Mouse (Mus musculus): ENCODE data around the gene 4430402I18Rik. TPM values are rescaled to one million over a fixed set of nuclear protein-coding genes. Genes with fewer than 3 reads are reported as not detected.
"Not testable (repeated sequence)": the region's sequence is repeated elsewhere in the genome, so short reads cannot be mapped to it uniquely, and the experiment has no call there.

The 4430402I18Rik gene
- 27.9 and 41.7 TPM in 2 replicates for polyA plus RNA-seq (2012; ENCODE audit: insufficient read depth, insufficient read length, missing spikeins)

- Histone ChIP-seq H3K4me1 (ENCODE audit: control insufficient read depth, insufficient read depth, insufficient read length, low read length) (peaks cover 13% of the 10 kb centered on the region), H3K4me3 (ENCODE audit: insufficient read depth, low read depth, low read length) (no peak within 1 kb of the TSS), H3K27ac (replicated peaks; ENCODE audit: low read depth, low read length) (peak within 1 kb of the TSS; percentile 58)
Measured at GRCm38 (mm10) chr19:28967652-28968051, at the start of gene 4430402I18Rik. TSS of gene 4430402I18Rik (minus strand) at chr19:28967800.

- no peak overlapping the region for H3K27ac ChIP-seq (replicated peaks; ENCODE audit: low read depth, low read length)
- no peak overlapping the region for H3K4me3 ChIP-seq (ENCODE audit: insufficient read depth, low read depth, low read length)
- H3K4me1 ChIP-seq (ENCODE audit: control insufficient read depth, insufficient read depth, insufficient read length, low read length): peaks cover 2% of the 10 kb centered on the region
Measured at GRCm38 (mm10) chr19:29016786-29017185, 49.2 kb upstream of the 4430402I18Rik start.

DNA sequence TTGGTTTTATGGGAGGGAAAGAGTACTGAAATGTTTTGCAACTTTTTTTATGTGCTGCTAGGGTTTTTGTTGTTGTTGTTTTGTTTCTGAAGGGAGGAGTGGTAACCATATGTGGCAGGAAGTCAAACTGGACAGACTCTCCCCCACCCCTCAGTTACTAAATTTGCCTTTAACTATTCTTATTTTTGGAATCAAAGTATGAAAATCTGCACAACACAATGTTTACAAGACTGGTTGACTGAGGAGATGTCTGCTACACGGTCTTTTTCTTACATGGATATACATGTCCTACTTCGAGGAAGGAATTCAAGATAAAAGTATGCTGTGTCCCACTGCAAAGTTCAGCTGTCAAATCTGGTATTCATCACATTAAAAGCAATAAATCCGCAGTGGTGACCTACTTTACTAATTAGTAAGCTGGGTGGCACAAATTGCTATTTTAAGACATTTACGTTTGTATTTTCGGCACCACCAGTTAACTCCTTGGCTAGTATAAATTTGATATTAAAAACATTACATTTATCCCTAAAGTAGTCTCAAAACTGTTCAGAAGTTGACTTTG lies 48.7 kb upstream of the 4430402I18Rik start:
- Histone ChIP-seq H3K4me3 (ENCODE audit: insufficient read depth, low read depth, low read length) (no peak overlapping the region), H3K27ac (replicated peaks; ENCODE audit: low read depth, low read length) (no peak overlapping the region), H3K4me1 (ENCODE audit: control insufficient read depth, insufficient read depth, insufficient read length, low read length) (peaks cover 2% of the 10 kb centered on the region)

DNA sequence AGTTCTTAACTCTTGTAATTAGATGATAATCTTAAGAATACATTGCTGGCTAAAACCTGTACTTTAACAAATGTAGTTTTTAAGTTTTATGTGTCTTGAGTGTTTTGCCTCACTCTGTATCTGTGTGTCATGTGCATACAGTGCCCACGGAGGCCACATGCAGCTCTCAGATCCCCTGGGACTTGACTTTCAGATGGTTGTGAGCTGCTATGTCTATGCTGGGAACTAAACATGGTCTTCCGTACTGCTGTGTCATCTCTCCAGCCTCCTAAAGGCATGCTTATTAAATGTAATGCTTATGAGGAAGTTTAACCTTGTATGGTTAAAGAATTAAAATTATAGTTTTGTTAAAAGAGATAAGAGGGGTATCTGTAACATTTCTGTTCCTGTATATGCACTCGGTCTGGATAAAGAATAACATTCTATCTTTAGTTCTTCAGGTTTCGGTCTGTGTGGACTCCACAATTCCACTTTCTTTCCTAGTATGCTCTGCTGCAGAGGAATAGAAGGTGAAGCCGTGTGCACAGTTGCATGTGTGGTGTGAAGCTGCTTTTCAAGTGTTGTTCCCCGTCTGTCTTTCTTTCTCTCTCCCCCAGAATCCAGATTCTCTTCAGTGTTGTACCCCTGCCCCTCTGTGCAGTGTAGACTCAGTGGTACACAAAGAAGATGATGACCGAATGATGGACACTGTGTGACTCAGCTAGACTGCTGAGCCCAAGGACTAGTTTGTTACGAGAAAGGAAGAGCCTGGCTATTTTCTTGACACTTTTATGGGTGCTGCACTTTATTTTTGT lies 48.0 kb upstream of the 4430402I18Rik start:
- Histone ChIP-seq H3K4me3 (ENCODE audit: insufficient read depth, low read depth, low read length) (no peak overlapping the region), H3K27ac (replicated peaks; ENCODE audit: low read depth, low read length) (no peak overlapping the region), H3K4me1 (ENCODE audit: control insufficient read depth, insufficient read depth, insufficient read length, low read length) (peaks cover 2% of the 10 kb centered on the region)

DNA sequence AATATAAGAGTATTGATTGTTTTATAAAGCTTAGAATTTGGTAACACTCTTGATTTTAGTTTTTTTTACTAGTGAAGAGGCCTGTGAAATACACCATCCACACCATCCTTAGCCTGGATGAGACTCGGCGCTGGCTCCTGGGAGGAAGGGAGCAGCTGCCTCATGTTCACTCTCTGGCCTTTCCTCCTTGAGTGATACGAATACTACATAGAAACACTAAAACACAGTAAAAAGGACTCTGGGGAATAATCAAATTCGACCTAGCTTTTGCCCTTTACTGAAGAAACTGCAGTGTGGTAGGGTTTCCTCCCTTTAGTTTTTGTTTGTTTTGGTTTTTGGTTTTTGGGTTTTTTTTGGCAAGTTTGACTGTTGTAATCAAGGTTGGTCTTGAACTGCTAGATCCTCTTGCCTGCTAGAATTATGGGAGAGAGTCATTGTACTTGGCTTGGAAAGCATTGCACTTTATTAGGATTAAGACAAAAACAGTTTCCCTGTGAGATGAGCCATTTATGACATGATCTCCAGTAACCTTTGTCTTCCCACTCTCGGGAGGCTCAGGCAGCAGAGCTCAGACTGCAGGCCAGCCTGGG lies 47.0 kb upstream of the 4430402I18Rik start:
- no peak overlapping the region for H3K4me3 ChIP-seq (ENCODE audit: insufficient read depth, low read depth, low read length)
- H3K27ac ChIP-seq (replicated peaks; ENCODE audit: low read depth, low read length): peak overlapping the region; percentile 17; the same call in 1 of the 2 replicates
- peaks cover 2% of the 10 kb centered on the region for H3K4me1 ChIP-seq (ENCODE audit: control insufficient read depth, insufficient read depth, insufficient read length, low read length)

- H3K4me3 ChIP-seq (ENCODE audit: insufficient read depth, low read depth, low read length): no peak overlapping the region
- no peak overlapping the region for H3K27ac ChIP-seq (replicated peaks; ENCODE audit: low read depth, low read length)
Measured at GRCm38 (mm10) chr19:29011355-29011990, 43.9 kb upstream of the 4430402I18Rik start.

DNA sequence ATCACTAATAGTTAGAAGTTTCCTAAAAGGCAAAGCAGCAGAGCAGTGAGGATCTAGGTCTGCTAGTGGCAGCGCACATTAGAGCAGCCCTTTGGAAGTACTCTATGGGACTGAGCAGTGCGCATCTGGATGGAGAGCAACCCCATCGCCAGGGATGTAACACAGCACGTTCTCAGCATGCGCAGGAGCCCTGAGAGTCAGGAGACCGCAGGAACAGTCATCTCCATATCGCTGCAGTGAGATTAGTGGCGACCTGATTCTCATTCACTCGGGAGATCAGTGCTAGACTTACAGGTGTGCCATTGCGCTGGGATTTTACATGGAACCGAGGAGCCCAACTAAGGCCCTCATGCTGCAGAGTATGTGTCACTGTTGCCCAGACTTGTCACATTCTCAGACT lies 41.4 kb upstream of the 4430402I18Rik start:
- Histone ChIP-seq H3K27ac (replicated peaks; ENCODE audit: low read depth, low read length) (no peak overlapping the region), H3K4me3 (ENCODE audit: insufficient read depth, low read depth, low read length) (no peak overlapping the region), H3K4me1 (ENCODE audit: control insufficient read depth, insufficient read depth, insufficient read length, low read length) (no peaks in the 10 kb centered on the region)

More at GRCm38 (mm10) chr19:29011355-29011990, 43.9 kb upstream of the 4430402I18Rik start:
- H3K4me1 ChIP-seq (ENCODE audit: control insufficient read depth, insufficient read depth, insufficient read length, low read length): peaks cover 2% of the 10 kb centered on the region

DNA sequence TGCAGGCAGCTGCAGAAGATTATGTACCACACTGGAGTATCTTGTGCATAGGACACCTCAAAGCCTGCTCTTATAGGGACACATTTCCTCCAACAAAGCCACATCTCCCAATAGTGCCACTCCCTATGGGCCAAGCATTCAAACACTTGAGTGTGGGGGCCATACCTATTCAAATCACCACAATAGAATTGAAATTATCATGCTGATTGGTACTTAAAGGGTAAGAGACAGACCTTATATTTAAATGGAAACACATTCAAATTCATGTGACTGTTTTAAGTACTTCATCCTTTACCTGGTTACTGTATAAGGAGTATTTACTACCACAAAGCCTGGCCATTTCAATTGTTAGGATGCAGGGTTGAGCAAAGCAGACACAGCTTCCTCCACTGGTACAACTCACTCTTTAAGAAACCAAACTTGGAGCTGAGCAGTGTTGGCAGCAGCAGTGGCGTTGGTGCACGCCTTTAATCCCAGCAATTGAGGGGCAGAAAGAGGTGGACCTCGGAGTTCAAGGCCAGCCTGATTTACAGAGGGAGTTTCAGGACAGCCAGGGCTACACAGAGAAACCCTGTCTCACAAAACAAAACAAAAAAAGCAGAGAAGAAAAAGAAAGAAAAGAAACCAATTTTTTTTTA lies 40.6 kb upstream of the 4430402I18Rik start:
- no peaks in the 10 kb centered on the region for H3K4me1 ChIP-seq (ENCODE audit: control insufficient read depth, insufficient read depth, insufficient read length, low read length)
- H3K27ac ChIP-seq (replicated peaks; ENCODE audit: low read depth, low read length): no peak overlapping the region
- no peak overlapping the region for H3K4me3 ChIP-seq (ENCODE audit: insufficient read depth, low read depth, low read length)

- not testable (repeated sequence) for H3K27ac ChIP-seq (replicated peaks; ENCODE audit: low read depth, low read length); H3K4me3 ChIP-seq (ENCODE audit: insufficient read depth, low read depth, low read length); H3K4me1 ChIP-seq (ENCODE audit: control insufficient read depth, insufficient read depth, insufficient read length, low read length)
Measured at GRCm38 (mm10) chr19:29000321-29000720, 32.7 kb upstream of the 4430402I18Rik start.

DNA sequence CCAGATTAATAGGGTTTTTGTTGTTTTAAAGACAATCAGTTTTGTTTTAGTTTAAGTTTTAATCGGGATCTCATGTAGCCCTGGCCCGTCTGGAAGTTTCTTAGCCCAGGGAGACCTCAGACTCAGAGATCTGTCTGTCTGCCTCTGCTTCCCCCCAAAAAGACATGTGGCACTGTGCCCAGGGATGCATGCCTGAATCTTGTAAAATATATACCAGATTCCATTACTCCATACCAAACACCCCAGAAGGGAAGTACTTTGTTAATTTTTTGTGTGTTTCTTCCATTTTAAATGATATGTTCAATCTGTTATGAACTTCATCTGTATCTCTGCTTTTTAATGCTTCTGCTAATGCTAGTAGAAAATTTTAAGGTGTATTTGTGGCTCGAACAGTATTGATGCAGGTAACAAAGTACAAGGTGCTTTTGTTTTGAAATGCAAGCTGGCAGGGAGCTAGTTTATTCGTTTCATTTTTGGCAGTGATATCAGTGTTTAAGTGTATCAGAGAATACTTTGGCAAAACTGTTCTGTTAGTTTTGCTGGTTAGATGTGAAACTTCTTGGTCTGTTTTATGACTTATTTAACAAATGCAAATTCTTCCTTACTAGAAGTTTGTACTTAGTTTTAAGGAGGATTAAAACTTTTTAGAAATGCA lies 30.5 kb upstream of the 4430402I18Rik start:
- H3K4me3 ChIP-seq (ENCODE audit: insufficient read depth, low read depth, low read length): no peak overlapping the region
- no peak overlapping the region for H3K27ac ChIP-seq (replicated peaks; ENCODE audit: low read depth, low read length)
- H3K4me1 ChIP-seq (ENCODE audit: control insufficient read depth, insufficient read depth, insufficient read length, low read length): no peaks in the 10 kb centered on the region

DNA sequence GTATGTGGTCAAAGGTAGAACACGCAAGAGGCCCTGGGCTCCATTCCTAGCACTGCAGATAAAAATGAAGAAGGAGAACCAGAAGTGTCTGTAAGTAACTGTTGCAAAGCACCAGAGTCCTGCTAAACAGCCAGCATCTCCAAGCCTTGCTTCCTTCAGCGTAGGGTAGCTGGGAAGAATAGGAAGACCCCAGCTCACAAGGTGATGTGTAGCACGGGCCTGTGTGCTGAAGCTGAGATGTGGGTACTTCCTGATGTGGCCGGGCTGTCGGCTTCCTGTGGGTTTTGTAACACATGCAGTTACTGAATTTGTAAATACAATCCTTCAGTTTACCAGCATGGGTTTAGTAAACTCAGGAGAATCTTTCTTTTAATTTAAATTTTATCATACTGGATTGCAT lies 27.8 kb upstream of the 4430402I18Rik start:
- Histone ChIP-seq H3K4me3 (ENCODE audit: insufficient read depth, low read depth, low read length) (no peak overlapping the region), H3K4me1 (ENCODE audit: control insufficient read depth, insufficient read depth, insufficient read length, low read length) (no peaks in the 10 kb centered on the region), H3K27ac (replicated peaks; ENCODE audit: low read depth, low read length) (no peak overlapping the region)

GRCm38 (mm10) chr19:28994870-28995269 lies 27.3 kb upstream of the 4430402I18Rik start:
- Histone ChIP-seq H3K4me1 (ENCODE audit: control insufficient read depth, insufficient read depth, insufficient read length, low read length) (no peaks in the 10 kb centered on the region), H3K27ac (replicated peaks; ENCODE audit: low read depth, low read length) (no peak overlapping the region), H3K4me3 (ENCODE audit: insufficient read depth, low read depth, low read length) (no peak overlapping the region)

DNA sequence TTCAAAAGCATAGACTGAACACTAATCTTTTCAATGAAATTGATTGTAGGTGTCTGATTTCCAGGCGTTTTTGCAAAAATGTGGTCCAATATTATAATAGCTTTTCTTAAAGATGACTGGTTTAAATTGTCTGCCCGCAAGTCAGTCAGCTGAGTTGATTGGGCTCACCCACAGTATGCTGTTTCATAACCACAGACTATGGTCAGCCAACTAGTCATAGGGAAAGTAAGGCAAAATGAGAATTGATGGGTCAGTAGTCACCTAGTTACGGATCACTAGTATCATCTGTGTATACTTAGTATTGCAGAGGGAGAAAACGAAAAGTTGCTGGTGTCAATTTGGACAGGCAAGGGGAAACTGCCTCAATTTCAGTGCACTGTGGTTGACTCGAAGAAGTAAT lies 23.8 kb upstream of the 4430402I18Rik start:
- Histone ChIP-seq H3K4me3 (ENCODE audit: insufficient read depth, low read depth, low read length) (peak overlapping the region; percentile 90), H3K27ac (replicated peaks; ENCODE audit: low read depth, low read length) (peak overlapping the region; percentile 76; the same call in 1 of the 2 replicates), H3K4me1 (ENCODE audit: control insufficient read depth, insufficient read depth, insufficient read length, low read length) (no peaks in the 10 kb centered on the region)

- Histone ChIP-seq H3K27ac (replicated peaks; ENCODE audit: low read depth, low read length) (peak overlapping the region; percentile 76), H3K4me1 (ENCODE audit: control insufficient read depth, insufficient read depth, insufficient read length, low read length) (no peaks in the 10 kb centered on the region), H3K4me3 (ENCODE audit: insufficient read depth, low read depth, low read length) (peak overlapping the region; percentile 90)
Measured at GRCm38 (mm10) chr19:28990590-28991221, 23.1 kb upstream of the 4430402I18Rik start.

Data from brown adipose tissue, adult 24 weeks (tissue).